Mouse (Mus musculus) embryonic fibroblast, embryonic 13.5 days (primary cell): ENCODE data around the gene Slc25a5.

Experiments
- CTCF ChIP-seq: IDR thresholded peaks from 2 replicates; pipeline ENCODE4 v1.5.1; 2011; ENCODE audit warnings: mild to moderate bottlenecking, control low read depth, low read length, moderate library complexity, borderline replicate concordance; ENCODE audit not compliant: insufficient read depth
- POLR2A ChIP-seq: IDR thresholded peaks from 2 replicates; pipeline ENCODE4 v1.6.1; 2011; ENCODE audit warnings: low read depth, mild to moderate bottlenecking, control low read depth, low read length, moderate library complexity

- TF ChIP-seq POLR2A (no peak), CTCF (no peak)
Measured at GRCm38 (mm10) chrX:36775520-36775919, 19.9 kb upstream of the Slc25a5 start.
